ENCODE assay signal across 9 mouse cellular contexts in genomic region chr15:36380461-36381227, GRCm38 (mm10).
DNase-seq lines count a peak whose midpoint lies in the region; ATAC-seq lines count a peak whose summit lies in the region.
"Had no signal": no experiment of that assay in that cellular context is flagged by ENCODE, and none has a peak within 500 bp of the region (broad histone marks: within the 10 kb centered on the region; RNA-seq: fewer than 3 reads in every experiment).

No protein-coding gene starts in this region.

- no peaks in the 10 kb centered on the region for H3K36me3 ChIP-seq in liver, embryonic 11.5 days (ENCODE audit: control insufficient read depth, insufficient read depth, low read length)
- no peaks in the 10 kb centered on the region for H3K36me3 ChIP-seq in forebrain, embryonic 13.5 days (ENCODE audit: poor library complexity, severe bottlenecking)
- no peaks in the 10 kb centered on the region for H3K36me3 ChIP-seq in limb, embryonic 12.5 days
- H3K36me3 ChIP-seq in neural tube, embryonic 13.5 days: no peaks in the 10 kb centered on the region

- peaks cover 4% of the 10 kb centered on the region for H3K27me3 ChIP-seq in liver, embryonic 11.5 days (replicated peaks; ENCODE audit: control insufficient read depth, insufficient read depth, low read length)
- H3K27me3 ChIP-seq in forebrain, embryonic 13.5 days: peaks cover 22% of the 10 kb centered on the region
- H3K27me3 ChIP-seq in limb, embryonic 12.5 days: peaks cover 34% of the 10 kb centered on the region
- H3K27me3 ChIP-seq in neural tube, embryonic 13.5 days: peaks cover 14% of the 10 kb centered on the region

- H3K9me3 ChIP-seq in liver, embryonic 11.5 days (ENCODE audit: control insufficient read depth, low read length): no peaks in the 10 kb centered on the region
- H3K9me3 ChIP-seq in forebrain, embryonic 13.5 days (replicated peaks): no peaks in the 10 kb centered on the region
- no peaks in the 10 kb centered on the region for H3K9me3 ChIP-seq in limb, embryonic 12.5 days
- H3K9me3 ChIP-seq in neural tube, embryonic 13.5 days: no peaks in the 10 kb centered on the region

- no peak for DNase-seq in liver, embryonic 11.5 days (ENCODE audit: low spot score)
- no peak for DNase-seq in liver
- DNase-seq in adrenal gland, adult (ENCODE audit: inconsistent age in 2 of 2, low spot score in 1 of 2): no peak
- no peak for DNase-seq in adrenal gland, postnatal 25 days
- DNase-seq: cerebellum, postnatal 10 days had no signal

- peak; percentile 73 for ATAC-seq in liver, embryonic 11.5 days (replicated peaks; ENCODE audit: low FRiP score)
- no peak for ATAC-seq in forebrain, embryonic 13.5 days
- no peak for ATAC-seq in limb, embryonic 12.5 days (ENCODE audit: insufficient number of reproducible peaks, insufficient read depth, low FRiP score, low TSS enrichment, low read depth)
- peak; percentile 32; the same call in 1 of the 2 replicates for ATAC-seq in neural tube, embryonic 13.5 days (ENCODE audit: low read depth)
- no peak for ATAC-seq in monocyte, adult 5-6 weeks (replicated peaks; ENCODE audit: insufficient number of reproducible peaks, low FRiP score, low TSS enrichment, poor library complexity, severe bottlenecking)

- WGBS in liver, embryonic 11.5 days: 8% methylated on average over 17 of the region's 17 CpGs
- 8% methylated on average over 17 of the region's 17 CpGs for WGBS in forebrain, embryonic 13.5 days
- WGBS in limb, embryonic 12.5 days: 7% methylated on average over 17 of the region's 17 CpGs
- WGBS in neural tube, embryonic 13.5 days: 9% methylated on average over 17 of the region's 17 CpGs

- H3K4me3 ChIP-seq in liver, embryonic 11.5 days (ENCODE audit: low read depth, low read length): no peak overlapping the region
- no peak overlapping the region for H3K4me3 ChIP-seq in forebrain, embryonic 13.5 days
- 0 out of 2 replicates have a peak overlapping the region, but pooled peaks have one; percentile 9 for H3K4me3 ChIP-seq in limb, embryonic 12.5 days (replicated peaks)
- H3K4me3 ChIP-seq in neural tube, embryonic 13.5 days: peak overlapping the region; percentile 10

- no peaks in the 10 kb centered on the region; the same call in 1 of the 2 replicates for H3K4me1 ChIP-seq in liver, embryonic 11.5 days (replicated peaks; ENCODE audit: control insufficient read depth, insufficient read depth, low read length)
- H3K4me1 ChIP-seq in forebrain, embryonic 13.5 days: no peaks in the 10 kb centered on the region; the same call in 1 of the 2 replicates
- H3K4me1 ChIP-seq in limb, embryonic 12.5 days (replicated peaks): 0 out of 2 replicates have a peak, but pooled peaks cover 4% of the 10 kb centered on the region
- H3K4me1 ChIP-seq in neural tube, embryonic 13.5 days (replicated peaks): peaks cover 12% of the 10 kb centered on the region

- peak overlapping the region; percentile 43 for H3K4me2 ChIP-seq in liver, embryonic 11.5 days
- H3K4me2 ChIP-seq in forebrain, embryonic 13.5 days: peak overlapping the region; percentile 36
- peak overlapping the region; percentile 37 for H3K4me2 ChIP-seq in limb, embryonic 12.5 days
- H3K4me2 ChIP-seq in neural tube, embryonic 13.5 days: peak overlapping the region; percentile 44

- no peak overlapping the region for H3K27ac ChIP-seq in liver, embryonic 11.5 days (ENCODE audit: low read depth, low read length)
- H3K27ac ChIP-seq in forebrain, embryonic 13.5 days: no peak overlapping the region
- H3K27ac ChIP-seq in limb, embryonic 12.5 days: no peak overlapping the region
- H3K27ac ChIP-seq in neural tube, embryonic 13.5 days (replicated peaks): no peak overlapping the region

- no peak overlapping the region for H3K9ac ChIP-seq in liver, embryonic 11.5 days (ENCODE audit: low read depth, low read length)
- H3K9ac ChIP-seq in forebrain, embryonic 13.5 days: no peak overlapping the region
- H3K9ac ChIP-seq in limb, embryonic 12.5 days (replicated peaks): no peak overlapping the region
- 0 out of 2 replicates have a peak overlapping the region, but pooled peaks have one; percentile 34 for H3K9ac ChIP-seq in neural tube, embryonic 13.5 days

Comparison
In these comparisons a context has a peak if more than half of its experiments do, and no peak if none do; other contexts are left out.
1. ATAC-seq: peak in liver, embryonic 11.5 days (single experiment) and neural tube, embryonic 13.5 days (single experiment); none in forebrain, embryonic 13.5 days (single experiment), limb, embryonic 12.5 days (single experiment) and monocyte, adult 5-6 weeks (single experiment).
2. H3K4me3 ChIP-seq: peak in limb, embryonic 12.5 days (single experiment) and neural tube, embryonic 13.5 days (single experiment); none in liver, embryonic 11.5 days (single experiment) and forebrain, embryonic 13.5 days (single experiment).
3. Peak in every context shown above with its lines, with median percentiles within 50 percentile points of each other: H3K4me2 ChIP-seq.